Comparison of ENCODE assay signal across 8 mouse cellular contexts in genomic region chr2:30061215-30062166, GRCm38 (mm10). TPM values are rescaled to one million over a fixed set of nuclear protein-coding genes. Genes with fewer than 3 reads are reported as not detected.
A peak's percentile ranks its signal among the peaks of the same experiment; 100 is the strongest.
DNase-seq lines count a peak whose midpoint lies in the region; ATAC-seq and TF ChIP-seq lines count a peak whose summit lies in the region.

No protein-coding gene starts in this region.

- H3K36me3 ChIP-seq in embryonic facial prominence, embryonic 10.5 days (replicated peaks): peaks cover 5% of the 10 kb centered on the region
- H3K36me3 ChIP-seq in heart, postnatal 0 days (replicated peaks; ENCODE audit: control insufficient read depth, insufficient read depth, low read length): no peaks in the 10 kb centered on the region
- no peaks in the 10 kb centered on the region for H3K36me3 ChIP-seq in limb, embryonic 10.5 days
- no peaks in the 10 kb centered on the region for H3K36me3 ChIP-seq in stomach, embryonic 15.5 days

- 8% methylated on average over 37 of the region's 37 CpGs for WGBS in embryonic facial prominence, embryonic 10.5 days
- 8% methylated on average over 37 of the region's 37 CpGs for WGBS in heart, postnatal 0 days
- 8% methylated on average over 37 of the region's 37 CpGs for WGBS in limb, embryonic 10.5 days
- 7% methylated on average over 37 of the region's 37 CpGs for WGBS in stomach, embryonic 15.5 days

- peak; percentile 92 for DNase-seq in A20 (ENCODE audit: low read depth, low spot score)
- DNase-seq in MN1 (ENCODE audit: low spot score): peak; percentile 37
- peak; percentile 91 for DNase-seq in embryonic facial prominence, embryonic 10.5 days (ENCODE audit: low spot score)
- peak; percentile 49 for DNase-seq in heart, postnatal 0 days (ENCODE audit: low spot score)
- peak; percentile 89 for DNase-seq in limb, embryonic 10.5 days (ENCODE audit: low spot score)
- peak; percentile 79 for DNase-seq in mesoderm, embryonic 11.5 days (ENCODE audit: low read depth, low spot score)

- H3K4me1 ChIP-seq in embryonic facial prominence, embryonic 10.5 days: peaks cover 50% of the 10 kb centered on the region
- H3K4me1 ChIP-seq in heart, postnatal 0 days (ENCODE audit: control insufficient read depth, insufficient read depth): peaks cover 10% of the 10 kb centered on the region
- H3K4me1 ChIP-seq in limb, embryonic 10.5 days: peaks cover 50% of the 10 kb centered on the region
- peaks cover 21% of the 10 kb centered on the region for H3K4me1 ChIP-seq in stomach, embryonic 15.5 days

- H3K27ac ChIP-seq in embryonic facial prominence, embryonic 10.5 days (replicated peaks): peak overlapping the region; percentile 96
- H3K27ac ChIP-seq in heart, postnatal 0 days (ENCODE audit: low read depth): peak overlapping the region; percentile 87
- H3K27ac ChIP-seq in limb, embryonic 10.5 days: peak overlapping the region; percentile 96
- peak overlapping the region; percentile 97 for H3K27ac ChIP-seq in stomach, embryonic 15.5 days

- no peak for TF ChIP-seq CTCF in heart, postnatal 0 days (IDR thresholded peaks at IDR 0.05; ENCODE audit: low read depth)

- peak overlapping the region; percentile 73 for H3K9ac ChIP-seq in heart, postnatal 0 days (replicated peaks; ENCODE audit: low read depth, low read length)
- H3K9ac ChIP-seq in stomach, embryonic 15.5 days: peak overlapping the region; percentile 67

- peak overlapping the region; percentile 98 for H3K4me2 ChIP-seq in heart, postnatal 0 days (ENCODE audit: low read depth, low read length)
- H3K4me2 ChIP-seq in stomach, embryonic 15.5 days: peak overlapping the region; percentile 87

- H3K9me3 ChIP-seq in embryonic facial prominence, embryonic 10.5 days: no peaks in the 10 kb centered on the region
- H3K9me3 ChIP-seq in heart, postnatal 0 days (replicated peaks; ENCODE audit: control insufficient read depth, low read length): no peaks in the 10 kb centered on the region
- no peaks in the 10 kb centered on the region for H3K9me3 ChIP-seq in limb, embryonic 10.5 days (replicated peaks)
- no peaks in the 10 kb centered on the region for H3K9me3 ChIP-seq in stomach, embryonic 15.5 days

- ATAC-seq in heart, postnatal 0 days (ENCODE audit: insufficient read depth, low read depth): no peak
- ATAC-seq in stomach, embryonic 15.5 days (ENCODE audit: insufficient read depth, low FRiP score, low read depth): no peak
- ATAC-seq in erythroid progenitor cell, adult 5-6 weeks (replicated peaks; ENCODE audit: low FRiP score, poor library complexity, severe bottlenecking): no peak

- peak overlapping the region; percentile 80 for H3K4me3 ChIP-seq in embryonic facial prominence, embryonic 10.5 days
- H3K4me3 ChIP-seq in heart, postnatal 0 days (ENCODE audit: low read depth, low read length): peak overlapping the region; percentile 45
- H3K4me3 ChIP-seq in limb, embryonic 10.5 days: peak overlapping the region; percentile 65
- H3K4me3 ChIP-seq in stomach, embryonic 15.5 days (replicated peaks): peak overlapping the region; percentile 64

- TF ChIP-seq EP300 in heart, postnatal 0 days (IDR thresholded peaks at IDR 0.05; ENCODE audit: low read depth): no peak

- H3K27me3 ChIP-seq in embryonic facial prominence, embryonic 10.5 days (replicated peaks; ENCODE audit: low read depth, poor library complexity, severe bottlenecking): no peaks in the 10 kb centered on the region
- H3K27me3 ChIP-seq in heart, postnatal 0 days (ENCODE audit: control insufficient read depth, insufficient read depth, low read length): no peaks in the 10 kb centered on the region
- no peaks in the 10 kb centered on the region for H3K27me3 ChIP-seq in limb, embryonic 10.5 days (ENCODE audit: low read depth, poor library complexity, severe bottlenecking)
- no peaks in the 10 kb centered on the region for H3K27me3 ChIP-seq in stomach, embryonic 15.5 days (replicated peaks)

RNA-seq across cellular contexts. Expression of gene Set, which starts 4.3 kb away (rescaled TPM):
- polyA plus RNA-seq in embryonic facial prominence, embryonic 10.5 days (2016; fragmentation: Nextera tagmentation; extraction: Ambion mirVana): 870 and 873 TPM in 2 replicates
- 103 and 123 TPM in 2 replicates for total RNA-seq in heart, postnatal 0 days (2014; rRNA removed; ENCODE audit: low replicate concordance)
- 131 and 139 TPM in 2 replicates for polyA plus RNA-seq in heart, postnatal 0 days (2015; fragmentation: Nextera tagmentation; extraction: Ambion mirVana)
- polyA plus RNA-seq in limb, embryonic 10.5 days (2016; fragmentation: Nextera tagmentation; extraction: Ambion mirVana): 854 and 929 TPM in 2 replicates
- polyA plus RNA-seq in stomach, embryonic 15.5 days (2015; fragmentation: Nextera tagmentation; extraction: Ambion mirVana): 426 and 452 TPM in 2 replicates
- total RNA-seq in erythroid progenitor cell, adult 5-6 weeks (2015; ENCODE audit: low replicate concordance): 56.2 and 60.5 TPM in 2 replicates
- total RNA-seq in erythroid progenitor cell, adult 5-6 weeks (2017; ENCODE audit: low replicate concordance): 155 and 219 TPM in 2 replicates

RNA-seq across cellular contexts. Expression of gene Wdr34, which starts 12.8 kb away (rescaled TPM):
- polyA plus RNA-seq in embryonic facial prominence, embryonic 10.5 days (2016; fragmentation: Nextera tagmentation; extraction: Ambion mirVana): 29.4 and 32.9 TPM in 2 replicates
- 26.2 and 30.1 TPM in 2 replicates for total RNA-seq in heart, postnatal 0 days (2014; rRNA removed; ENCODE audit: low replicate concordance)
- 17.3 and 17.6 TPM in 2 replicates for polyA plus RNA-seq in heart, postnatal 0 days (2015; fragmentation: Nextera tagmentation; extraction: Ambion mirVana)
- polyA plus RNA-seq in limb, embryonic 10.5 days (2016; fragmentation: Nextera tagmentation; extraction: Ambion mirVana): 38.6 and 45.0 TPM in 2 replicates
- polyA plus RNA-seq in stomach, embryonic 15.5 days (2015; fragmentation: Nextera tagmentation; extraction: Ambion mirVana): 27.2 and 27.9 TPM in 2 replicates
- total RNA-seq in erythroid progenitor cell, adult 5-6 weeks (2015; ENCODE audit: low replicate concordance): 2.1 and 3.2 TPM in 2 replicates
- 0.26 TPM in 1 of 2 replicates, not detected in the other for total RNA-seq in erythroid progenitor cell, adult 5-6 weeks (2017; ENCODE audit: low replicate concordance)

RNA-seq across cellular contexts. Expression of gene Pkn3, which starts 16.0 kb away (rescaled TPM):
- 12.7 and 13.9 TPM in 2 replicates for polyA plus RNA-seq in embryonic facial prominence, embryonic 10.5 days (2016; fragmentation: Nextera tagmentation; extraction: Ambion mirVana)
- 13.9 and 18.9 TPM in 2 replicates for total RNA-seq in heart, postnatal 0 days (2014; rRNA removed; ENCODE audit: low replicate concordance)
- polyA plus RNA-seq in heart, postnatal 0 days (2015; fragmentation: Nextera tagmentation; extraction: Ambion mirVana): 5.7 and 6.0 TPM in 2 replicates
- 13.5 and 14.7 TPM in 2 replicates for polyA plus RNA-seq in limb, embryonic 10.5 days (2016; fragmentation: Nextera tagmentation; extraction: Ambion mirVana)
- 7.9 and 10.5 TPM in 2 replicates for polyA plus RNA-seq in stomach, embryonic 15.5 days (2015; fragmentation: Nextera tagmentation; extraction: Ambion mirVana)
- not detected in 2 replicates for total RNA-seq in erythroid progenitor cell, adult 5-6 weeks (2015; ENCODE audit: low replicate concordance)
- total RNA-seq in erythroid progenitor cell, adult 5-6 weeks (2017; ENCODE audit: low replicate concordance): not detected in 2 replicates

RNA-seq across cellular contexts. Expression of gene Zdhhc12, which starts 32.0 kb away (rescaled TPM):
- polyA plus RNA-seq in embryonic facial prominence, embryonic 10.5 days (2016; fragmentation: Nextera tagmentation; extraction: Ambion mirVana): 35.2 and 37.7 TPM in 2 replicates
- total RNA-seq in heart, postnatal 0 days (2014; rRNA removed; ENCODE audit: low replicate concordance): 15.5 and 27.4 TPM in 2 replicates
- polyA plus RNA-seq in heart, postnatal 0 days (2015; fragmentation: Nextera tagmentation; extraction: Ambion mirVana): 19.9 and 21.1 TPM in 2 replicates
- polyA plus RNA-seq in limb, embryonic 10.5 days (2016; fragmentation: Nextera tagmentation; extraction: Ambion mirVana): 35.6 and 37.2 TPM in 2 replicates
- 46.5 and 47.1 TPM in 2 replicates for polyA plus RNA-seq in stomach, embryonic 15.5 days (2015; fragmentation: Nextera tagmentation; extraction: Ambion mirVana)
- total RNA-seq in erythroid progenitor cell, adult 5-6 weeks (2015; ENCODE audit: low replicate concordance): 8.6 and 13.4 TPM in 2 replicates
- 2.3 and 4.0 TPM in 2 replicates for total RNA-seq in erythroid progenitor cell, adult 5-6 weeks (2017; ENCODE audit: low replicate concordance)

Comparison
In these comparisons a context has a peak if more than half of its experiments do, and no peak if none do; other contexts are left out.
1. DNase-seq: peak in every context shown above with its lines; median percentile 92 in A20; 91 in embryonic facial prominence, embryonic 10.5 days; 89 in limb, embryonic 10.5 days; 79 in mesoderm, embryonic 11.5 days; 49 in heart, postnatal 0 days; 37 in MN1.